Mouse (Mus musculus): ENCODE results near the gene Vps37c. TPM values are rescaled to one million over a fixed set of nuclear protein-coding genes. Genes with fewer than 3 reads are reported as not detected.

Gene Vps37c
- polyA plus RNA-seq, 1 experiment from 2014 or later, result 32.1 TPM

DNA sequence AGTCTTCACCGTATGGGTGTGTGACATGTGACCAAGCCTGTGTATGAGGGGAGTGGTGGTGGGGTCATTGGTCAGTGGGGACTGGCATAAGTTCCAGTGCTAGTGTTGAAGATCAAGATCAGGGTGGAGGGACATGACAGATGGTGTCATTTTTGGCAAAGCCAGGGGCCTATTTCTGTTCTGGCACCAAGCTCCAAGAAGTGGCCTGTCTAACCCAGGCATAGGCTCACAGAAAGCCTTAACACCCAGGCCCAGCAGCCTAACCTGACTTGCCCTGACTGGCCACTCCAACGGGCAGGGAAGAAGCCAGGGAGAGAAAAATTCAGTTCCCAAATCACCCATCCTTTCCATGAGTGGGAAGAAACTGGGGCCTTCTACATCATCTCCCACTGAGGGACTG, 69.0 kb downstream of the Vps37c start:
- no peaks in the 10 kb centered on the region for H3K4me1 ChIP-seq (replicated peaks; ENCODE audit: control insufficient read depth, insufficient read depth, low read length)
- no peaks in the 10 kb centered on the region for H3K27me3 ChIP-seq (ENCODE audit: control insufficient read depth, insufficient read depth, low read length)
- 85% methylated on average over 2 of the region's 2 CpGs for WGBS
- H3K4me3 ChIP-seq (ENCODE audit: low read depth, low read length), result no peak overlapping the region
- no peaks in the 10 kb centered on the region for H3K9me3 ChIP-seq (ENCODE audit: control insufficient read depth, low read length)
- no peak overlapping the region for H3K4me2 ChIP-seq (ENCODE audit: low read depth, low read length, severe bottlenecking)
- H3K27ac ChIP-seq (ENCODE audit: low read depth, low read length), result no peak overlapping the region
- H3K36me3 ChIP-seq (ENCODE audit: control insufficient read depth, insufficient read depth, low read length), result no peaks in the 10 kb centered on the region
- DNase-seq (ENCODE audit: low spot score) (no peak), ATAC-seq (replicated peaks; ENCODE audit: low FRiP score) (no peak)
- no peak overlapping the region for H3K9ac ChIP-seq (ENCODE audit: low read length)

- DNase-seq (ENCODE audit: low spot score) (no peak), ATAC-seq (replicated peaks; ENCODE audit: low FRiP score) (no peak)
- 81% methylated on average over 6 of the region's 6 CpGs for WGBS
- no peaks in the 10 kb centered on the region for H3K9me3 ChIP-seq (ENCODE audit: control insufficient read depth, low read length)
- no peaks in the 10 kb centered on the region for H3K27me3 ChIP-seq (ENCODE audit: control insufficient read depth, insufficient read depth, low read length)
- H3K36me3 ChIP-seq (ENCODE audit: control insufficient read depth, insufficient read depth, low read length), result no peaks in the 10 kb centered on the region
- H3K27ac ChIP-seq (ENCODE audit: low read depth, low read length), result no peak overlapping the region
- no peak overlapping the region for H3K4me2 ChIP-seq (ENCODE audit: low read depth, low read length, severe bottlenecking)
- H3K4me1 ChIP-seq (replicated peaks; ENCODE audit: control insufficient read depth, insufficient read depth, low read length), result no peaks in the 10 kb centered on the region
- no peak overlapping the region for H3K4me3 ChIP-seq (ENCODE audit: low read depth, low read length)
- no peak overlapping the region for H3K9ac ChIP-seq (ENCODE audit: low read length)
These were observed 70.2 kb downstream of the Vps37c start for GRCm38 (mm10) chr19:10758708-10759107.

GRCm38 (mm10) chr19:10759525-10759924, 71.0 kb downstream of the Vps37c start:
- no peaks in the 10 kb centered on the region for H3K9me3 ChIP-seq (ENCODE audit: control insufficient read depth, low read length)
- H3K27ac ChIP-seq (ENCODE audit: low read depth, low read length), result no peak overlapping the region
- DNase-seq (ENCODE audit: low spot score), result no peak
- no peak overlapping the region for H3K9ac ChIP-seq (ENCODE audit: low read length)
- no peak overlapping the region for H3K4me3 ChIP-seq (ENCODE audit: low read depth, low read length)
- no peak overlapping the region for H3K4me2 ChIP-seq (ENCODE audit: low read depth, low read length, severe bottlenecking)
- no peaks in the 10 kb centered on the region for H3K27me3 ChIP-seq (ENCODE audit: control insufficient read depth, insufficient read depth, low read length)
- H3K36me3 ChIP-seq (ENCODE audit: control insufficient read depth, insufficient read depth, low read length), result no peaks in the 10 kb centered on the region
- ATAC-seq (replicated peaks; ENCODE audit: low FRiP score), result no peak
- H3K4me1 ChIP-seq (replicated peaks; ENCODE audit: control insufficient read depth, insufficient read depth, low read length), result no peaks in the 10 kb centered on the region

DNA sequence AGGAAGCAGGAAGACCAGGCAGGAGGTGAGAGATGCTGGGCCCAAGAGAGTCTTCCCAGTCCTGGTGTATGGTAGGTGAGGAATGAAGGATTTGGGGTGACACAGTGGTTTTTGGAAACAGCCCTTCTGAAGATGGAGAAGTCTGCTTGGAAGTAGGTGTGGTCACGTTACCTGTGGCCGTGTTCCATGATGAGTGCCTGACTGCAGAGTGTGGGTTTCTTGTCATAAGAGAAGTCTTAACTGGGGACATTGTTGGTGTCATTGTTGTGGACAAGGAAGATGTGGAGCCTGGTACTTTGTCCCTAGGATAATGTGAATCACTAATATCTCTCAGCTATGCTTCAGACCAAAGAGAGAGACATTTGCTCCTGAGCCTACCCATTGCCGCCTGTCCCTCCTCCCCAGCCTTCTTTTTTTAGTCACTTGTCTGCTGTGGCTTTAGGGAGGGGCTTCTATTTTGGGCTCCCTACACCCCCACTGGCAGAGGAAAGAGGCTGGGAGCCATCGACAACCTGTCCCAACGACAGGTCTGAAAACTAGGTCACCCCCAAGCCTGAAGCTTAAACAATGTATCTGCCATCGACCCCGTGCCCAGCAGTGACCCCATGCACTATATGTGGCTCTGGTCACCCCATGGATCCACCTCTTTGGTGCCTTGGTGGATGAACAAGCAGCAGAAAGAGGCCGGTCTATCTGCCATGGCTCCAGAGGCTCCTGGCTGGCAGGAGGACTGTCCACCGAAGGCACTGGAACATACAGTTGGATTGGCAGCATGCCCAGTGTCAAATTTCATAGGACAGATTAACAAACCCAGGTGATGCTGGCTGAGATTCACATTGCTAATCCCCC, 71.7 kb downstream of the Vps37c start:
- Histone ChIP-seq H3K9me3 (ENCODE audit: control insufficient read depth, low read length) (no peaks in the 10 kb centered on the region), H3K4me1 (replicated peaks; ENCODE audit: control insufficient read depth, insufficient read depth, low read length) (no peaks in the 10 kb centered on the region), H3K9ac (ENCODE audit: low read length) (no peak overlapping the region), H3K4me2 (ENCODE audit: low read depth, low read length, severe bottlenecking) (no peak overlapping the region), H3K4me3 (ENCODE audit: low read depth, low read length) (no peak overlapping the region), H3K27ac (ENCODE audit: low read depth, low read length) (no peak overlapping the region), H3K27me3 (ENCODE audit: control insufficient read depth, insufficient read depth, low read length) (no peaks in the 10 kb centered on the region), H3K36me3 (ENCODE audit: control insufficient read depth, insufficient read depth, low read length) (no peaks in the 10 kb centered on the region)
- WGBS, result 84% methylated on average over 9 of the region's 9 CpGs
- DNase-seq (ENCODE audit: low spot score), result no peak
- ATAC-seq (replicated peaks; ENCODE audit: low FRiP score), result no peak

- no peak overlapping the region for H3K4me2 ChIP-seq (ENCODE audit: low read depth, low read length, severe bottlenecking)
- H3K27me3 ChIP-seq (ENCODE audit: control insufficient read depth, insufficient read depth, low read length), result no peaks in the 10 kb centered on the region
- H3K27ac ChIP-seq (ENCODE audit: low read depth, low read length), result no peak overlapping the region
- H3K9ac ChIP-seq (ENCODE audit: low read length), result no peak overlapping the region
- ATAC-seq (replicated peaks; ENCODE audit: low FRiP score) (no peak), DNase-seq (ENCODE audit: low spot score) (no peak)
- no peaks in the 10 kb centered on the region for H3K36me3 ChIP-seq (ENCODE audit: control insufficient read depth, insufficient read depth, low read length)
- H3K9me3 ChIP-seq (ENCODE audit: control insufficient read depth, low read length), result no peaks in the 10 kb centered on the region
- no peak overlapping the region for H3K4me3 ChIP-seq (ENCODE audit: low read depth, low read length)
- no peaks in the 10 kb centered on the region for H3K4me1 ChIP-seq (replicated peaks; ENCODE audit: control insufficient read depth, insufficient read depth, low read length)
- WGBS, result 88% methylated on average over 8 of the region's 8 CpGs
These were observed 73.4 kb downstream of the Vps37c start for GRCm38 (mm10) chr19:10761794-10762415.

DNA sequence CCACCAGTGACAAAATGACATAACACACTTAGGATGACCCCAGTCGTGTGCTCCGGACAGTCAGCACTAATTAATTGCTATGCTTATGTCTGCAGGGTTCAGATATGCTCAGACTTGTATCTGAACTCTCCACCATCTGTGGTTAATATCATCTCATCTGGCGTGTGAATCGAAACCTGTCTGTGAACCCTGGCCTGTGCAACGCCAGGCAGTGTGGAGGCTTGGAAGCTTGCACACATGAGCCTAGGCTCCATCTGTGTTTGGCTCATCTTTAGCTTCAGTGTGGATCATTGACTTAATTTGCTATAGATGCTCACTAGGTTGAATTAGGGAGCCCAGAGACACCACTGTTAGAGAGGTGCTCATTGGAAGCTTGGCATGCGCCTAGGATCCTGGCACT, 73.9 kb downstream of the Vps37c start:
- ATAC-seq (replicated peaks; ENCODE audit: low FRiP score) (no peak), DNase-seq (ENCODE audit: low spot score) (no peak)
- Histone ChIP-seq H3K4me3 (ENCODE audit: low read depth, low read length) (no peak overlapping the region), H3K27me3 (ENCODE audit: control insufficient read depth, insufficient read depth, low read length) (no peaks in the 10 kb centered on the region), H3K9ac (ENCODE audit: low read length) (no peak overlapping the region), H3K27ac (ENCODE audit: low read depth, low read length) (no peak overlapping the region), H3K9me3 (ENCODE audit: control insufficient read depth, low read length) (no peaks in the 10 kb centered on the region), H3K36me3 (ENCODE audit: control insufficient read depth, insufficient read depth, low read length) (no peaks in the 10 kb centered on the region), H3K4me1 (replicated peaks; ENCODE audit: control insufficient read depth, insufficient read depth, low read length) (no peaks in the 10 kb centered on the region), H3K4me2 (ENCODE audit: low read depth, low read length, severe bottlenecking) (no peak overlapping the region)
- WGBS, result 83% methylated on average over 6 of the region's 6 CpGs

GRCm38 (mm10) chr19:10763381-10764031, 75.0 kb downstream of the Vps37c start:
- 87% methylated on average over 21 of the region's 21 CpGs for WGBS
- DNase-seq (ENCODE audit: low spot score) (no peak), ATAC-seq (replicated peaks; ENCODE audit: low FRiP score) (no peak)
- Histone ChIP-seq H3K4me3 (ENCODE audit: low read depth, low read length) (no peak overlapping the region), H3K27ac (ENCODE audit: low read depth, low read length) (no peak overlapping the region), H3K9ac (ENCODE audit: low read length) (no peak overlapping the region), H3K4me2 (ENCODE audit: low read depth, low read length, severe bottlenecking) (no peak overlapping the region), H3K36me3 (ENCODE audit: control insufficient read depth, insufficient read depth, low read length) (no peaks in the 10 kb centered on the region), H3K4me1 (replicated peaks; ENCODE audit: control insufficient read depth, insufficient read depth, low read length) (no peaks in the 10 kb centered on the region), H3K9me3 (ENCODE audit: control insufficient read depth, low read length) (no peaks in the 10 kb centered on the region), H3K27me3 (ENCODE audit: control insufficient read depth, insufficient read depth, low read length) (no peaks in the 10 kb centered on the region)

Data from forebrain, embryonic 11.5 days (tissue).